Mouse (Mus musculus) megakaryocyte, adult 5-6 weeks (primary cell): ENCODE data around the gene Zfr2. TPM values are rescaled to one million over a fixed set of nuclear protein-coding genes. Genes with fewer than 3 reads are reported as not detected.

Source experiments
- ATAC-seq: 2 replicates; pipeline ENCODE4 v1.8.0; 2016; ENCODE audit warnings: mild to moderate bottlenecking, inconsistent platforms; ENCODE audit not compliant: poor library complexity, severe bottlenecking
- total RNA-seq, 2 experiments: library from RNA; stranded (forward) in 1 of 2; stranded (reverse) in 1 of 2; fragments of 153-499, 151-499 nt in 1 of 2; fragments of 221-1000, 200-1000 nt in 1 of 2; gene quantifications; 2 replicates each; pipeline versions ENCODE4 v1.2.3 to v1.2.4; 2015 to 2017

The Zfr2 gene
- total RNA-seq (2015): not detected in 2 replicates
- 0.16 and 0.26 TPM in 2 replicates for total RNA-seq (2017)

DNA sequence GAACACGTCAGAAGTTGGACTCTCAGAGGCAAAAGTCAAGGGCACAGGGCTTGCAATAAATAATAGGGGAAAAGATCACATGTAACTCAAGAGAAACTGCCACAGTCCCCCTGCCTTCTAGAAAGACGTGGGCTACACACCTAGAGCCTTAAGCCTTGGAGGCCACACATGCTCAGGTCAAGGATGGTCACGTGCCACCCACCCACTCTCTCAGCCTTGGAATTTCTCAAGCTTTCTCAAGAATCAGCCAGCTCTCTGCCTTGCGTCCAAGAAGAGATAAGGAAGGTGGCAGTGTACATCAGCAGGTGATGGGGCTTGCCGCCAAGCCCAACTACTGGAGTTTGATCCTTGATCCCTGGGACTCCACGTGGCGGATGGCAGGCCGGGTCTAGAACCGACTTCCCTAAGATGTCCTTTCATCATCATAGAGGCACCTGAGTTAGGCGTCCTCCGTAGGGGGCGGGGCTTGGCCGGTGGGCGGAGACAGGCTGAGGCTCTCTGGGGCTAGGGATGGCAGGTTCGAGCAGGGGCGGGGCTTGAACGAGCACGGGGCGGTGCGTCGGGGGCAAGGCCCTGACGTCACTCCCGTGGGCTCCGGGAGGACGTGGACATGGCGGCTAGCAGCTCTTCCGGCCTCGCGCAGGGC, at the start of gene Zfr2:
Gene Zfr2, plus strand, starts transcription at position 576 of the 646 bp plus-strand sequence.
- peak; percentile 93 for ATAC-seq

DNA sequence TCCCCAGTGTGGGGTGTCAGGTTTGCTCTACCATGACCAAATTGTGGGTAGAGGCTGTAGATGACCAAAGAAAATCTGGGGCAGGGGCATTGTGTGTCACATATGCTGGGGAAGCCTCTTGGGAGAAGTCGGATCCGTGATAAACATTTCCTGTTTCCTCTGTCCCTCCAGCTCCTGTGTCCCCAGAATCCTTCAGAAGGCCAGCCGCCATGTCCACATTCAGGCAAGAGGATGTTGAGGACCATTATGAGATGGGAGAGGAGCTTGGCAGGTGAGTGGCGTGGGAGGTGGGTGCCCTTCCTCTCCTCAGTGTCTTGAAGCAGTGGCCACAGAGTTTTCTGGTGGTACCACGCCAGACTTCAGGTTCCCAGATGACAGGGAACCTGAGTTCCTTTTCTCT, 49.1 kb upstream of the Zfr2 start, which contains the start of gene 4930442H23Rik:
Gene 4930442H23Rik, minus strand, starts transcription at position 45 of the 400 bp plus-strand sequence.
- ATAC-seq: no peak

DNA sequence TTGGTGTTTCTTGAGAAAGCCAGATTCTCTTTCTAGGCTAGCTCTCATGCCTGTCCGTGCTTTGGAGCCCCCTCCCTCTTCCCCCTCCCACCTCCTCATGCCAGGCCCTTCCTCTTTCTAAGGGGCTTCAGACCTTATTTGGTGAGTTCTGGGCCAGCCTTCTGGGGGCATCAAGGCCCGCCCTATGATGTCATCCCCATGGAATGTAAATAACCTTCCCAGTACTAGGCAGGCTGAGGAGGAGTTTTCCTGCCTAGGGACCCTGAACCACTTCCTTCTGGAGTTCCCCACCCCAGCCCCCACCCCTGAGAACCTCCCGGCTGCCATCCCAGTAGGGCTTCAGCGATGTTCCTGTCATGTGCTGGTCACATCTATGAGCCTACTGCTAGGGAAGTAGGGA, 48.2 kb upstream of the Zfr2 start:
- no peak for ATAC-seq

DNA sequence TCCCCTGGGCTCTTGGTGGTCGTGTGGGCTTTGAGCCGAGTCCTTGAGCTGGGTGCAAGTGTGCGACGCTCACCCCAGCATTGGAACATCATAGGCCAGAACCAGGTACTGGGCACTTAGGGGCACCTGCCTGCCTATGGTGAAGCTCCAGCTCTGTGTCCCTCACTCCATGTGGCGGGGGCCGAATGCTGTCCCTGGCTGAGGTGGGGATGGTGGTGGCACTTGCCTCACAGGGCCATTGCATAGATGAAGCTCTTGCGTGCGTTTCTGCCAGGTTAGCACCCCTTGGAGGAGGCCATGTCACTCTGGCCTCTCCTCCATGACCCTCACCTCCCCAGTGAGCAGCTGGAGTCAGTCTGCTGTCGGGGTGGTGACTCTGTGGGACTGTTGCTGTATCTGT, 45.8 kb upstream of the Zfr2 start:
- ATAC-seq: no peak

DNA sequence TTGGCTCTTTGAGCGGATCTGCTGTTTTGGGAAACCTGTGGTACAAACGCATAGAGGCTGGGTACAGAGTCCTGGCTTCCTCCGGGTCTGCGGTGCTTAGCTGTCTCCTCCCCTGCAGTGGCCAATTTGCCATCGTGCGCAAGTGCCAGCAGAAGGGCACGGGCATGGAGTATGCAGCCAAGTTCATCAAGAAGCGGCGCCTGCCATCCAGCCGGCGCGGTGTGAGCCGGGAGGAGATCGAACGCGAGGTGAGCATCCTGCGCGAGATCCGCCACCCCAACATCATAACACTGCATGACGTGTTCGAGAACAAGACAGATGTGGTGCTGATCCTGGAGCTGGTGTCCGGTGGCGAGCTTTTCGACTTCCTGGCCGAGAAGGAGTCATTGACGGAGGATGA, 43.1 kb upstream of the Zfr2 start:
- no peak for ATAC-seq

DNA sequence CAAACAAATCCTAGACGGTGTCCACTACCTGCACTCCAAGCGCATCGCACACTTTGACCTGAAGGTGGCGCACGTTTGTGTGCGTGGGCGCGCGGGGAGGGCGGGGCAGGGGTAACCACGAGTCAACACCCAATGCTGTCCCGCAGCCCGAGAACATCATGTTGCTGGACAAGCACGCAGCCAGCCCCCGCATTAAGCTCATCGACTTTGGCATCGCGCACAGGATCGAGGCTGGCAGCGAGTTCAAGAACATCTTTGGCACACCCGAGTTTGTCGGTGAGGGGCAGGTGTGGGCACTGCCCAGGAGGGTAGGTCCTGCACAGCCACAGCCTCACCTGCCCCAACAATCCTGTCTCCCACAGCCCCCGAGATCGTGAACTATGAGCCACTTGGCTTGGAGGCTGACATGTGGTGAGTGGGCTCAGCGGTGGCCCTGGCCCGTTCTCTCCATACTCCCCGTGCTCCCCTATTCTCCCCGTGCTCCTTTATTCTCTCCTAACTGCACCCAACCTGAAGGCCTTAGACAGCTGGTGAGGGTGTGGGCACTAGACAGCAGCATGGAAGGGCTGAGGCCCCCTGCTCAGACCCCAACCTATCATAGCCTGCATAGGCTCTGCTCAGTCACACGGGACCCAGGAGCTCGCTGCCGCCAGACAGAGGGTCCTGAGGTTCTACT, 42.6 kb upstream of the Zfr2 start:
- no peak for ATAC-seq

DNA sequence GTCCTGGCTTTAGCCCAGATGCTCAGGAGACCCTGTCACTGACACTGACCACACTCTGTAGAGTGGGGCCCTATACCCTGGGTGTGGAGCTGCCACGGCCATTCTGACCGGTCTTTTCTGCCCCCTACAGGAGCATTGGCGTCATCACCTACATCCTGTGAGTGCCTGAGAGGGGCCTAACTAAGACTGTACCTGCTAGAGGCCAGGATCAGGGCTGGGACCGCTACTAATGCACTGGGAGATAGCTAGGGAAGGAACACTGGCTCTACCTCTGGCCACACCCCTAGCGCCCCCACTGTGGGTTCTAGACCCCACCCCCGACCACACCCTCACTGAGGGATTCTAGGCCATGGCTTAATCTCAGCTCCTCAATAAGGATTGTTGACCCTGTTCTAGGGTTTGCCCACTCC, 42.0 kb upstream of the Zfr2 start:
- no peak for ATAC-seq

DNA sequence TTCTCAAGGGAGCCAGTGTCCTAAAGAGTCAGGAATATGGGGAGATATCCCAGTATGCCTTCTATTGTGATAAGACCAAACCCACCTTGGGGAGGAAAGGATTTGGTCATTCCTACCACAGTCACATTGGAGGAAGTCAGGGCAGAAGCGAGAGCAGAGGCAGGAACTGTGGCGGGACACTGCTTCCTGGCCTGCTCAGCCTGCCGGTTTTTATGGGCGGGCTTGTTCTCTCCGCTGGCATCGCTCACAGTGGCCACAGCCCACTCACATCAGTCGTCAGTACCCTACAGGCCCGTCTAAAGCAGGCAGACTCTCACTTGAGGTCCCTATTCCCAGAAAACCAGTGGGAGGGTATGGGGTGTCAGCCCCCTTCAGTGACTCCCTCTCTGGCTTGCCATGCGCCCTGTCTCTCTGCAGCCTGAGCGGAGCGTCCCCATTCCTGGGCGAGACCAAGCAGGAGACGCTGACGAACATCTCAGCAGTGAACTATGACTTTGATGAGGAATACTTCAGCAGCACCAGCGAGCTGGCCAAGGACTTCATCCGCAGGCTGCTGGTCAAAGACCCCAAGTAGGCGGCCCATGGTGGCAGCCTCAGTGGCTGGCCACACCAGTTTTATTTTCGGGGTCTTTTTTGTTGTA, 41.5 kb upstream of the Zfr2 start:
- ATAC-seq: no peak

DNA sequence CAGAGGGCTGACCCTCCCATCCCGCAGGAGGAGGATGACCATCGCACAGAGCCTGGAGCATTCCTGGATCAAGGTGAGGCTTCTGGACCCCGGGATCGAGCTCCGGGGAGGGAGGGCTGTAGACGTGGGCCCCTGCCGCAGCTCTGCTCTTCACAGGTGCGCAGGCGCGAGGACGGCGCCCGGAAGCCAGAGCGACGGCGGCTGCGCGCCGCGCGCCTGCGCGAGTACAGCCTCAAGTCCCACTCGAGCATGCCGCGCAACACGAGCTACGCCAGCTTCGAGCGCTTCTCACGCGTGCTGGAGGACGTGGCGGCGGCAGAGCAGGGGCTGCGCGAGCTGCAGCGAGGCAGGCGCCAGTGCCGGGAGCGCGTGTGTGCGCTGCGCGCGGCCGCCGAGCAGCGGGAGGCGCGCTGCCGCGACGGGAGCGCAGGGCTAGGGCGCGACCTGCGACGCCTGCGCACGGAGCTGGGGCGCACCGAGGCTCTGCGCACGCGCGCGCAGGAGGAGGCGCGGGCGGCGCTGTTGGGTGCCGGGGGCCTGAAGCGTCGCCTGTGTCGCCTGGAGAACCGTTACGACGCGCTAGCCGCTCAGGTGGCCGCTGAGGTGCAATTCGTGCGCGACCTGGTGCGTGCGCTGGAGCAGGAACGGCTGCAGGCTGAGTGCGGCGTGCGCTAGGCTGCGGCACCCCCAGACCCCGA, 40.5 kb upstream of the Zfr2 start:
- peak; percentile 64 for ATAC-seq

DNA sequence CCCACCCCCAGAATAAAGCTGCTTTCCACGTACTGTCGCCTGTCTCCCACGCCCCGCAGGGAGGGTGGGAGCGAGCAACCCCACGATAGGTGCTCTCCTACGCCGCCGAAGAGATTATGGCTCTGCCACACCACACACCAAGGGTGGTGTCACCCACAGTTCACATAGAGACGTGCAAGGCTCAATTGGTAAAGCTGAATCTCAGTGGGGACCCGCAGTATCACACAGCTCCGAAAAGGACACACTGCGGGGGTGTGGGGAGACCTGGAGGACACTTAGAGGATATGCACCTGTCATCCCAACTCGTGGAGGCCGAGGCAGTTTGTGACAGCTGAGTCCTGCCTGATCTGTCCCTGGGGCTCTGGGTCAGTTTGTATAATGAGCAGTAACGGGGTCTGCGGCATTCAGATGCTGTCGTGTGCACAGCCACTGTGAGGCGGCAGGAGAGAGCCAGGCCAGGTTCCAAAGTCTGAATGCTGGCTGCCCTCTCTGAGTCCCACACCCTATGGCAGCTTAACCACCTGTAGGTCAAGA, 39.9 kb upstream of the Zfr2 start:
- no peak for ATAC-seq

DNA sequence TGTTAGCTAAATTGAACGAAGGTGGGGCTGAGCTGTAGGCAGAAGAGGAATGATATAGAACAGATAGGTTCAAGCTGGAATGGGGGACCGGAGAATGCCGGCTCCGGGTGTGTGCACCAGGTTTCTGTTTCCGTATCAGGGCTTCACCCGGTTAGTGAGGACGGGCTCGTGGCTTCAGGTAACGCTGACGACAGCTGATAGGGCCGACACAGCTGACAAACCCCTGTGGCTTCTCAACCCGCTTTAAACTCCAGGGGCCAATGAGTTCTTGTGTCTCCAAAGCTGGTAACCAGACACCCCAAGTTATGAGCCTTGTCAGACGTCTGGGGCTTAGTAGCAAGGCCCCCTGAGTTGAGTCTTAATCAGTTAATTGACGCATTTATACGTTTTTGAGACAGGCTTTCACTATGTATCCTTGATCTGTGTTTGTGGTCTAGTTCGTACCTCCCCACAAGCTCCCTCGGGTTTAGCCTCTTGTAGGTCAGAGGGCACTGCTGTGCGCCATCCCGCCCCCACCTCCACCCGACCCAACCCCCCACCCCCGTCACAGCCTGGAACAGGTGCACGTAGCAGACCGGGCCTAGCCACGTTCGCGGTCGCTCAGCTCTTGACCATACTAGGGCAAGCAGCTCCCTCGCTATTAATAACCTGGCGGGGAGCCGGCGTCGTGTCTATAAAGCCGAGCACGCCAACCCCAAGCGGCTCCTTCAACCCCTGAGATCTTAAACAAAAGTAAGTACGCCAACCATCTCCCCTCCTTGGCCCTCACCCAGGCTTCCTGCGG, 38.8 kb upstream of the Zfr2 start:
- no peak for ATAC-seq

DNA sequence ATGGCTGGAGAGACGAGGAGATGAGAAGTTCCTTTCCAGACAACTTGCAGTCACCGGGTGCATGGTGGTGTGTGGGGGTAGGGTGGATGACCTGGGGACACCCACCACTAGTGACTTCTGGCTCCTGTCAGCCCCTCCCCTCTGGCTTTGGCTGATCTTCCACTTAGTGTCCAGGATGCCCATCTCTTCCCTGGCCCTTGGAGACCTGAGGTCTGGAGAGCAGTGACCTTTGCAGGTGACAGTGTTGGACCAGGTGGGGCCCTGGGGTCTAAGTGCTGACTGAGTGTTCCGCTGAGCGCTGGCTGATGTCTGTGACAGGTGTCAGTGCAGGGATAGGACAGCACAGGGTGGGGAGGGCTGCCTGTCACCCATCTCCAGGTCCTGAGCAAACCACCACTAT, 37.7 kb upstream of the Zfr2 start:
- ATAC-seq: no peak

DNA sequence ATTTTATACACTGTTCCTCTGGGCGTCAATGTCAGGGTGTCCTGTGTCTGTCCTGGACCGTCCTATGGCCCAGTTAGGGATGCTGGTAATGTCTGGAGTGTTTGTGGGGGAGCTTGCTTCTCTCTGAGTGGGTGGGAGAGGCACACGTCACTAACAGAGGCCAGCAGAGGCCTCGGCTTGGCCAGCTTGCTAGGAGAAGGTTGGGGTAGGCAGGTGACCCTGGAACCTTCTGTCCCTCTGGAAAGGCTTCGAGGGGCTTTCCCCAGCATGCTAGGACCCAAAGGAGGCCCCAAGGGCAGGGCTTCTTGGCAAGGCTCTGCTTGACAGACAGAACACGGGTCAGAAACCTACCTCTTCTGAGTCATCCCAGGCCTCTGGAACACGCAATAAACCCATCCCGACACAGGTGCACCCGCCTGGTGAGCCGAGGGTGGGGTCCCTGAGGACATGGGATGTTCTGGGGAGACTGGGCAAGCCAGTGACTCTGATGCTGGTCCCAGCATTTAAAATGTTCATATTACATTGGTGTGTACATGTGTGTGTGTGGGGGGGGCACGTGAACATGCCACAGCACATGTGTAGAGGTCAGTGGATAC, 36.4 kb upstream of the Zfr2 start:
- ATAC-seq: no peak

DNA sequence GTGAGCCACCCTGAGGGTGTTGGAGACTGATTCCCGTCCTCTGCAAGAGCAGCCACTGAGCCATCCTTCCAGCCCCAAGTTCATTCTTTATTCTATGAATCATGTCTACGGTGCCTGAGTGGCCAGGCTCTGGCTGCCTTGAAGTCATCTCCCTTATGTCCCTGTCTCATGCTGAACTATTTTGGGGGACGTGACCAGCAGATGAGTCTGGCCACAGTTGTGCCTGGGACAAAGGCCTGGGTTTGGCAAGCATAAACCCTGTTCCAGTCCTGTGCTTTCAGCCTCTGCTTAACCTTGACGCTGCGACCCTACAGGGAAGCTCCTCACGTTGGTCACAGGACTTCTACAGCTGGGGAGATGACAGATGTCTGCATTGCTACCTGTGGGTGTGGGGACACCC, 35.6 kb upstream of the Zfr2 start:
- no peak for ATAC-seq

DNA sequence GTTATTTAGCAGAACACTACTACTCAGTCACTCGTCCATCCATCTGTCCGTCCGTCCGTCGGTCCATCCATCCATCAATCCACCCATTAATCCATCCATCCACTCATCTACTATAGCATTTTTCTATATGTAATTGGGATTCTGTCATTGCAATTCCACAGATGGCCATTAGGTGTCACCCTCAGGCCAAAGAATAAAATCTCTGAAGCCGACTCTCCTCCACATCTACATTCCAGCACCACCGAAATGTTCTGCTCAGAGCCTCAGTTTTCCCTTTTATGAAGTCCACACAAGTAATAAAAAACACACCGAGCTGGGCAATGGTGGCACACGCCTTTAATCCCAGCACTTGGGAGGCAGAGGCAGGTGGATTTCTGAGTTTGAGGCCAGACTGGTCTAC, 34.7 kb upstream of the Zfr2 start:
- ATAC-seq: peak; percentile 88

DNA sequence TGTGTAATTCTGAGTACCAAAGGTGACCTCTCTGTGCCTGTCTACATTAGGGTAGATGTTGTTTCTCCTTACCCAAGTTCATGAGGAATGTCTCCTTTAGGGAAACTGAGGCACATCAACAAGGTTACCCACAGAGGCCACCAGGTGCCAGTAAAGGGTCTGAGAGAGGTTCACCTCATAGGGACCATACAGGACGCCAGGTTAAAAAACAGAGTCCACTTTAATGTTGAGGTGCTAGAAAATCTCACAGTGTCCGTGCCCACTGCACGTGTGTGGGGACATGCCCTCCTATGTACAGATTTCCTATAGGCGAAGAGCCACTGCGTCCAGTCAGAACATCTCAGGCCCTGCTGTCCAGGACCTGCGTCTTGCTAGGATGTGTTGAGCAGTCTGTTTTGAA, 34.0 kb upstream of the Zfr2 start:
- ATAC-seq: no peak

DNA sequence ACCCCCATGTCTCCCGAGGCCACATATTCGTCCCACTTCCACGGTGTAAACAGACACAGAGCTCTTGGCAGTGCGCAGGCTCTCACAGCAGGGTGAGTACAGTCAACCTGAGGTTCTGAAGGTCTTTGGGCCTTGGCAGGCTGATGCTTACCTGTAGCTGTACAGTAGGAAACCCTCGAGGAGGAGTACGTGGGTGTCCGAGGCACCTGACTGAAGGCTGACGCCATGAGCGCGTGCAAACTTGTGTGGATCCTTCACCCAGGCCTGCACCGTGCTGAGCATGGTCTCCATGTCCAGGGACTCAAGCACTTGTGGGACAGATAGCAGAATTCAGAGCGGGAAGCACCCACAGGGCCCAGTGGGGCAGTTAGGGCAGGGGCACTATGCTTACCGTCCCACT, 32.8 kb upstream of the Zfr2 start:
- no peak for ATAC-seq

DNA sequence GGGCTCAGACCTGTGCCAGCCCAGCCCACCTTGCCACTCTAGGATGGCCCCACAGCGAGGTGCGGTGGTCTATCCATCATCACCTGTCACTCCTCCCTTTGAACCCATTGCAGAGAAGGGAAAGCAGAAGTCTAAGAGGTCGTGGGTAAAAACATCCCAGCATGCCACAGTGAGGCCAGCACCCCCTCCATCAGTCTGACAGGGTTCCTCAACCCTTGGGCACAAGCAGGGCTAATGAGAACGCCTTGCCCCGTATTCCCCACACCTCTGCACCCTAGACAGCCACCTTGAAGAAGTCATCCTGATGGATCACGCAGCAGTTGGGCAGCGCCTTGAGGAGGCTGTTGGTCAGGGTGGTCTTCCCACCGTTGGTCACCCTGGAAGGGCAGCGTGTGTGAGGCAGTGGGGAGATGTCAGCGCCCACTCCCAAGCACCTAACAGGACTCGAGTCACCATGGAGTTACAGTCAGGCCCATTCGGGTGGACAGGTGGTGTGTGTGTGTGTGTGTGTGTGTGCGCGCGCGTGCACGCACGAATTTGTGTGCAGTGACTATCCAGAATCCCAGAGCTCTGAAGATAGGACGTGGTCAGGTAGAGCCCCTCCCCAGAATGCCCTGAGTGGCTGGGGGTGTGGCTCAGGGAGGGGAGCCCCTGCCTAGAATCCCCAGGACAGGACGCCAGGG, 32.2 kb upstream of the Zfr2 start:
- ATAC-seq: no peak
